Mouse (Mus musculus): ENCODE data around the gene Prss53. TPM values are rescaled to one million over a fixed set of nuclear protein-coding genes. Genes with fewer than 3 reads are reported as not detected.
"Not testable (repeated sequence)": the region's sequence is repeated elsewhere in the genome, so short reads cannot be mapped to it uniquely, and the experiment has no call there.

Prss53 gene
- polyA plus RNA-seq, 1 experiment from 2014 or later = 1.3 TPM

DNA sequence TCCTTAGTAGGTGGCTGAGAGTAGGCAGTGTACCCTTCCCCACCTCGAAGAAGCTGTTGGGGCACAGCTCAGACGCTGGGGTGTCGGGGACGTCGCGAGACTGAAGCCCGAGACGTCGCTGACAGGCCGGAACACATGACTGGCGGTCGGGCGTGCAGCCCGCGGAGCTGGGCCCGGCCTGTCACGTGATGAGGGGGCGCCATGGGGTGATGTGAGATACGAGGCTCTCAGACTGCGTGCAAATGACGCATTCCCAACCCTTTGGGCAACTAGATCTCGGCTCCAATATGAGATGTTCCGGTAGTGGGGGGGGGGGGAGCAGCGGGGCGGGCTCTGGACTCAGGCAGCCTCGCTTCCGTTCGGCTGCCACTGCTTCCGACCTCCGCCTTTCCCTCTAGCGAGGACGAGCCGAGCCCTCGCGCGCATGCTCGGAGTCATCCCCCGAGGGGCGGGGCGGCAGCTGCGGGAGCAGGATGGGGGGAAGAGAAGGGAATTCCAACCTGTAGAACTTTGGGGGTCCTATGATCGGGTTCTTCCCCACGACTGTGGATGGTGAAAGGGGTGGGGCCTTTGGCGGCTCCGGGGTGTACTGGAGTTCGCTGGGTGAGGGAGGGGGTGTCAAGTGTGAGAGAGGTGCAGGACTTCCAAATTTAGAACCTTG, 49.3 kb downstream of the Prss53 start:
- Histone ChIP-seq H3K4me2 (ENCODE audit: low read length) (peak overlapping the region; percentile 93), H3K36me3 (ENCODE audit: control insufficient read depth, insufficient read depth) (no peaks in the 10 kb centered on the region), H3K9ac (replicated peaks; ENCODE audit: low read depth, low read length) (peak overlapping the region; percentile 67), H3K9me3 (ENCODE audit: control insufficient read depth, low read length) (no peaks in the 10 kb centered on the region), H3K4me3 (replicated peaks; ENCODE audit: low read length) (peak overlapping the region; percentile 71), H3K27me3 (replicated peaks; ENCODE audit: control insufficient read depth, insufficient read depth, low read length) (no peaks in the 10 kb centered on the region), H3K4me1 (replicated peaks; ENCODE audit: control insufficient read depth, insufficient read depth, low read length) (peaks cover 7% of the 10 kb centered on the region), H3K27ac (ENCODE audit: low read length) (peak overlapping the region; percentile 80)
- ATAC-seq = peak; percentile 94
- WGBS = under 1% methylated on average over 44 of the region's 46 CpGs

- Histone ChIP-seq H3K4me2 (ENCODE audit: low read length) (peak overlapping the region; percentile 93), H3K27me3 (replicated peaks; ENCODE audit: control insufficient read depth, insufficient read depth, low read length) (no peaks in the 10 kb centered on the region), H3K27ac (ENCODE audit: low read length) (peak overlapping the region; percentile 80), H3K36me3 (ENCODE audit: control insufficient read depth, insufficient read depth) (no peaks in the 10 kb centered on the region), H3K4me1 (replicated peaks; ENCODE audit: control insufficient read depth, insufficient read depth, low read length) (peaks cover 7% of the 10 kb centered on the region), H3K9ac (replicated peaks; ENCODE audit: low read depth, low read length) (peak overlapping the region; percentile 67), H3K9me3 (ENCODE audit: control insufficient read depth, low read length) (no peaks in the 10 kb centered on the region), H3K4me3 (replicated peaks; ENCODE audit: low read length) (peak overlapping the region; percentile 71)
- 1% methylated on average over 15 of the region's 15 CpGs for WGBS
- ATAC-seq = peak; percentile 20
Measured at GRCm38 (mm10) chr7:127840886-127841285, 49.9 kb downstream of the Prss53 start.

DNA sequence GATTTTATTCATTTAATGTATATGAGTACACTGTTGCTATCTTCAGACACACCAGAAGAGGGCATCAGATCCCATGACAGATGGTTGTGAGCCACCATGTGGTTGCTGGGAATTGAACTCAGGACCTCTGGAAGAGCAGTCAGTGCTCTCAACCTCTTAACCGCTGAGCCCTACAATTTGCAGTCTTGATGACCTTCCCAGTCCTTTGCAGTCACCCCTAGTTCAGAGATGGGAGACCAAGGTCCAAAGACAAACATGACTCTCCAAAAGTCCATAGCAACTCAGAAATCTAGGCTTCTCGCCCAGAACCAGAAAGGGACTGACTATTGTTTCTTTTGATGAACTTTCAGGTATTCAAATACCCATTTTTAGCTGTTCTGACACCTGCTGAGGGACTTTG, 50.7 kb downstream of the Prss53 start:
- not testable (repeated sequence) for H3K9ac ChIP-seq (replicated peaks; ENCODE audit: low read depth, low read length); H3K36me3 ChIP-seq (ENCODE audit: control insufficient read depth, insufficient read depth); H3K4me3 ChIP-seq (replicated peaks; ENCODE audit: low read length); H3K27me3 ChIP-seq (replicated peaks; ENCODE audit: control insufficient read depth, insufficient read depth, low read length); ATAC-seq; H3K4me1 ChIP-seq (replicated peaks; ENCODE audit: control insufficient read depth, insufficient read depth, low read length); H3K27ac ChIP-seq (ENCODE audit: low read length); H3K9me3 ChIP-seq (ENCODE audit: control insufficient read depth, low read length); H3K4me2 ChIP-seq (ENCODE audit: low read length)
- 84% methylated on average over 2 of the region's 2 CpGs for WGBS

- WGBS = 73% methylated on average over 4 of the region's 4 CpGs
- not testable (repeated sequence) for ATAC-seq; H3K36me3 ChIP-seq (ENCODE audit: control insufficient read depth, insufficient read depth); H3K27ac ChIP-seq (ENCODE audit: low read length); H3K4me2 ChIP-seq (ENCODE audit: low read length); H3K27me3 ChIP-seq (replicated peaks; ENCODE audit: control insufficient read depth, insufficient read depth, low read length); H3K9me3 ChIP-seq (ENCODE audit: control insufficient read depth, low read length); H3K9ac ChIP-seq (replicated peaks; ENCODE audit: low read depth, low read length); H3K4me1 ChIP-seq (replicated peaks; ENCODE audit: control insufficient read depth, insufficient read depth, low read length); H3K4me3 ChIP-seq (replicated peaks; ENCODE audit: low read length)
Measured at GRCm38 (mm10) chr7:127837878-127838277, 52.9 kb downstream of the Prss53 start.

DNA sequence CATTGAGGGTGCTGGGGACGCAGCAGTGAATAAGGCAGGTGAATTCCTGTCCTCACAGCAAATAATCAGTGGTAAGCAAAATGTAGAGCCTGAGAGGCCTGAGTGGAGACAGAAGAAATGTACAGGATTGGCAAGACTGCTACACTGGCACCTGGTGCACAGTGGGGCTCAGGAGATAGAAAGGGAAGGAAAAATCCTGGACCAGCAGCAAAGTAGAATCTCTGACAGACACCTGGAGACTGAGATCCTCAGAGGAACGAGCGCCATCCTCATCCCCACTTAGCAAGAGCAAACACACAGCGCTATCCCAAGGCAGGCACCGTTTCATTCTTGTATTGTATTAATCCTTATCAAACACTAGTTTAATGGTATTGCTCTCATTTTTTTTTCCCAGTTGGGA, 53.3 kb downstream of the Prss53 start:
- no peak for ATAC-seq
- Histone ChIP-seq H3K9ac (replicated peaks; ENCODE audit: low read depth, low read length) (no peak overlapping the region), H3K36me3 (ENCODE audit: control insufficient read depth, insufficient read depth) (no peaks in the 10 kb centered on the region)

More for the DNA sequence above, 53.3 kb downstream of the Prss53 start:
- H3K9me3 ChIP-seq (ENCODE audit: control insufficient read depth, low read length) = no peaks in the 10 kb centered on the region
- H3K27me3 ChIP-seq (replicated peaks; ENCODE audit: control insufficient read depth, insufficient read depth, low read length) = no peaks in the 10 kb centered on the region
- peaks cover 4% of the 10 kb centered on the region for H3K4me1 ChIP-seq (replicated peaks; ENCODE audit: control insufficient read depth, insufficient read depth, low read length)
- no peak overlapping the region for H3K27ac ChIP-seq (ENCODE audit: low read length)
- WGBS = 90% methylated on average over 5 of the region's 5 CpGs
- no peak overlapping the region for H3K4me3 ChIP-seq (replicated peaks; ENCODE audit: low read length)
- H3K4me2 ChIP-seq (ENCODE audit: low read length) = no peak overlapping the region

Other genes starting within 250 kb of the Prss53 start
- gene Bcl7c, start 182.0 kb downstream of the Prss53 start, polyA plus RNA-seq (2015; fragmentation: Nextera tagmentation; extraction: Ambion mirVana) = 30.6 and 33.8 TPM in 2 replicates
- 3.5 and 4.5 TPM in 2 replicates for gene Ctf1, start 178.2 kb downstream of the Prss53 start, polyA plus RNA-seq (2015; fragmentation: Nextera tagmentation; extraction: Ambion mirVana)
- gene Ctf2, start 158.8 kb downstream of the Prss53 start, polyA plus RNA-seq (2015; fragmentation: Nextera tagmentation; extraction: Ambion mirVana) = 0.11 and 0.17 TPM in 2 replicates
- 8.0 and 8.4 TPM in 2 replicates for gene Fbxl19, start 146.4 kb downstream of the Prss53 start, polyA plus RNA-seq (2015; fragmentation: Nextera tagmentation; extraction: Ambion mirVana)
- gene Orai3, start 121.2 kb downstream of the Prss53 start, polyA plus RNA-seq (2015; fragmentation: Nextera tagmentation; extraction: Ambion mirVana) = 9.5 and 9.6 TPM in 2 replicates
- gene Setd1a, start 114.3 kb downstream of the Prss53 start, polyA plus RNA-seq (2015; fragmentation: Nextera tagmentation; extraction: Ambion mirVana) = 19.8 and 20.7 TPM in 2 replicates
- gene Gm49388, start 105.4 kb downstream of the Prss53 start, polyA plus RNA-seq (2015; fragmentation: Nextera tagmentation; extraction: Ambion mirVana) = not detected in 2 replicates
- 7.3 and 10.7 TPM in 2 replicates for gene Hsd3b7, start 90.4 kb downstream of the Prss53 start, polyA plus RNA-seq (2015; fragmentation: Nextera tagmentation; extraction: Ambion mirVana)
- 17.8 and 22.2 TPM in 2 replicates for gene Stx4a, start 66.7 kb downstream of the Prss53 start, polyA plus RNA-seq (2015; fragmentation: Nextera tagmentation; extraction: Ambion mirVana)
- gene Stx1b, start 66.4 kb downstream of the Prss53 start, polyA plus RNA-seq (2015; fragmentation: Nextera tagmentation; extraction: Ambion mirVana) = 37.9 and 50.8 TPM in 2 replicates
- gene Zfp646, start 14.7 kb downstream of the Prss53 start, polyA plus RNA-seq (2015; fragmentation: Nextera tagmentation; extraction: Ambion mirVana) = 14.4 and 15.4 TPM in 2 replicates
- gene Zfp668, start 14.1 kb downstream of the Prss53 start, polyA plus RNA-seq (2015; fragmentation: Nextera tagmentation; extraction: Ambion mirVana) = 43.4 and 45.4 TPM in 2 replicates
- not detected in 2 replicates for gene Gm21974, start 4.5 kb upstream of the Prss53 start, polyA plus RNA-seq (2015; fragmentation: Nextera tagmentation; extraction: Ambion mirVana)
- 63.9 and 74.4 TPM in 2 replicates for gene Vkorc1, start 4.6 kb upstream of the Prss53 start, polyA plus RNA-seq (2015; fragmentation: Nextera tagmentation; extraction: Ambion mirVana)
- 79.4 and 81.7 TPM in 2 replicates for gene Bckdk, start 13.1 kb upstream of the Prss53 start, polyA plus RNA-seq (2015; fragmentation: Nextera tagmentation; extraction: Ambion mirVana)
- gene Kat8, start 21.5 kb upstream of the Prss53 start, polyA plus RNA-seq (2015; fragmentation: Nextera tagmentation; extraction: Ambion mirVana) = 53.3 and 55.4 TPM in 2 replicates
- gene Prss8, start 39.1 kb upstream of the Prss53 start, polyA plus RNA-seq (2015; fragmentation: Nextera tagmentation; extraction: Ambion mirVana) = 0.19 and 0.32 TPM in 2 replicates
- 13.2 TPM in 2 replicates for gene Prss36, start 55.8 kb upstream of the Prss53 start, polyA plus RNA-seq (2015; fragmentation: Nextera tagmentation; extraction: Ambion mirVana)
- 342 and 386 TPM in 2 replicates for gene Fus, start 76.5 kb upstream of the Prss53 start, polyA plus RNA-seq (2015; fragmentation: Nextera tagmentation; extraction: Ambion mirVana)
- gene Pycard, start 102.9 kb upstream of the Prss53 start, polyA plus RNA-seq (2015; fragmentation: Nextera tagmentation; extraction: Ambion mirVana) = 4.9 and 5.1 TPM in 2 replicates
- not detected in 2 replicates for gene Trim72, start 113.0 kb upstream of the Prss53 start, polyA plus RNA-seq (2015; fragmentation: Nextera tagmentation; extraction: Ambion mirVana)
- gene Itgam, start 171.7 kb upstream of the Prss53 start, polyA plus RNA-seq (2015; fragmentation: Nextera tagmentation; extraction: Ambion mirVana) = 0.99 and 1.1 TPM in 2 replicates
- gene Gm49368, start 171.7 kb upstream of the Prss53 start, polyA plus RNA-seq (2015; fragmentation: Nextera tagmentation; extraction: Ambion mirVana) = not detected in 2 replicates
- not detected in 2 replicates for gene Itgax, start 238.6 kb upstream of the Prss53 start, polyA plus RNA-seq (2015; fragmentation: Nextera tagmentation; extraction: Ambion mirVana)